Mouse (Mus musculus) MEL (cell line): ENCODE data around the gene Arsb. TPM values are rescaled to one million over a fixed set of nuclear protein-coding genes. Genes with fewer than 3 reads are reported as not detected.

Experiments used
- DNase-seq: peaks from one replicate; pipeline ENCODE4 v3.0.0; 2011; ENCODE audit warnings: low read depth, low spot score
- H3K27ac ChIP-seq: 2 replicates; pipeline ENCODE4 v1.5.1; 2012; ENCODE audit warnings: low read depth, mild to moderate bottlenecking, control low read depth, low read length, moderate library complexity; ENCODE audit not compliant: control insufficient read depth
- H3K27me3 ChIP-seq, 2 experiments: fragments of 150-350 bp in 1 of 2; sonication (generic) in 1 of 2; 2 replicates each; pipeline ENCODE4 v1.6.1; 2012; ENCODE audit warnings: low read length in 2 of 2, mild to moderate bottlenecking in 2 of 2, improper control_type of control experiment in 1 of 2, moderate library complexity in 1 of 2; ENCODE audit not compliant: insufficient read depth in 2 of 2, control insufficient read depth in 1 of 2
- H3K36me3 ChIP-seq, 2 experiments: 2 replicates each; pipeline ENCODE4 v1.6.1; 2012 to 2014; ENCODE audit warnings: low read length in 2 of 2, improper control_type of control experiment in 1 of 2, inconsistent platforms in 1 of 2, mild to moderate bottlenecking in 1 of 2; ENCODE audit not compliant: insufficient read depth in 2 of 2, control insufficient read depth in 1 of 2
- H3K4me1 ChIP-seq, 2 experiments: fragments of 150-350 bp in 1 of 2; sonication (generic) in 1 of 2; 2 replicates each; pipeline ENCODE4 v1.6.1; 2012; ENCODE audit warnings: low read length in 2 of 2, improper control_type of control experiment in 1 of 2, mild to moderate bottlenecking in 1 of 2; ENCODE audit not compliant: insufficient read depth in 2 of 2, control insufficient read depth in 1 of 2
- H3K4me3 ChIP-seq, 2 experiments: fragments of 150-350 bp in 1 of 2; sonication (generic) in 1 of 2; 2 replicates each; pipeline ENCODE4 v1.5.1; 2012; ENCODE audit warnings: low read depth in 2 of 2, low read length in 2 of 2, mild to moderate bottlenecking in 2 of 2, moderate library complexity in 2 of 2, control low read depth in 1 of 2, improper control_type of control experiment in 1 of 2; ENCODE audit not compliant: control insufficient read depth in 1 of 2, insufficient read depth in 1 of 2
- H3K79me2 ChIP-seq: 2 replicates; pipeline ENCODE4 v1.6.1; 2012; ENCODE audit warnings: mild to moderate bottlenecking, low read length, moderate library complexity; ENCODE audit not compliant: control insufficient read depth, poor library complexity, insufficient read depth
- H3K9ac ChIP-seq: 2 replicates; pipeline ENCODE4 v1.6.1; 2012; ENCODE audit warnings: low read depth, mild to moderate bottlenecking, control low read depth, low read length, moderate library complexity; ENCODE audit not compliant: control insufficient read depth, poor library complexity, severe bottlenecking
- H3K9me3 ChIP-seq: fragments of 150-350 bp; sonication (generic); replicated peaks from 2 replicates; pipeline ENCODE4 v1.6.1; 2012; ENCODE audit warnings: mild to moderate bottlenecking, low read length, improper control_type of control experiment, moderate library complexity; ENCODE audit not compliant: insufficient read depth
- CHD1 ChIP-seq: IDR thresholded peaks from 2 replicates; pipeline ENCODE4 v1.6.1; 2012; ENCODE audit warnings: low read depth, mild to moderate bottlenecking, inconsistent platforms, low read length, improper control_type of control experiment
- EP300 ChIP-seq, 2 experiments: IDR thresholded peaks; 2 replicates each; pipeline ENCODE4 v1.6.1; 2011; ENCODE audit warnings: improper control_type of control experiment in 2 of 2, low read length in 2 of 2, low read depth in 1 of 2, mild to moderate bottlenecking in 1 of 2
- ETS1 ChIP-seq: IDR thresholded peaks from 2 replicates; pipeline ENCODE4 v1.6.1; 2012; ENCODE audit warnings: low read depth, mild to moderate bottlenecking, inconsistent platforms, low read length, improper control_type of control experiment, moderate library complexity
- GABPA ChIP-seq: IDR thresholded peaks from 2 replicates; pipeline ENCODE4 v1.6.1; 2012; ENCODE audit warnings: low read depth, mild to moderate bottlenecking, inconsistent platforms, low read length, improper control_type of control experiment, moderate library complexity
- MAX ChIP-seq: IDR thresholded peaks from 2 replicates; pipeline ENCODE4 v1.6.1; 2011; ENCODE audit warnings: low read length, improper control_type of control experiment
- MAZ ChIP-seq: IDR thresholded peaks from 2 replicates; pipeline ENCODE4 v1.6.1; 2012; ENCODE audit warnings: low read depth, mild to moderate bottlenecking, inconsistent platforms, low read length, improper control_type of control experiment
- NELFE ChIP-seq: IDR thresholded peaks from 2 replicates; pipeline ENCODE4 v1.6.1; 2011; ENCODE audit warnings: low read depth, low read length, improper control_type of control experiment
- POLR2AphosphoS2 ChIP-seq: IDR thresholded peaks from 2 replicates; pipeline ENCODE4 v1.6.1; 2011; ENCODE audit warnings: low read length, improper control_type of control experiment
- POLR2AphosphoS5 ChIP-seq: IDR thresholded peaks from 2 replicates; pipeline ENCODE4 v1.6.1; 2012; ENCODE audit warnings: low read depth, borderline replicate concordance, mild to moderate bottlenecking, inconsistent platforms, low read length, moderate library complexity, mixed read lengths
- RAD21 ChIP-seq: IDR thresholded peaks from 2 replicates; pipeline ENCODE4 v1.6.1; 2011; ENCODE audit warnings: mild to moderate bottlenecking, low read depth, low read length, improper control_type of control experiment
- SIN3A ChIP-seq: IDR thresholded peaks from 2 replicates; pipeline ENCODE4 v1.6.1; 2012; ENCODE audit warnings: low read length, improper control_type of control experiment, inconsistent platforms
- TAL1 ChIP-seq: IDR thresholded peaks from 2 replicates; pipeline ENCODE4 v1.6.1; 2012; ENCODE audit warnings: mild to moderate bottlenecking, inconsistent platforms, low read length, moderate library complexity, mixed read lengths
- TCF12 ChIP-seq: IDR thresholded peaks from 2 replicates; pipeline ENCODE4 v1.6.1; 2014; ENCODE audit warnings: low read depth, mild to moderate bottlenecking, inconsistent platforms, low read length, improper control_type of control experiment, moderate library complexity
- UBTF ChIP-seq: IDR thresholded peaks from 2 replicates; pipeline ENCODE4 v1.6.1; 2012; ENCODE audit warnings: low read depth, mild to moderate bottlenecking, inconsistent platforms, low read length, improper control_type of control experiment, moderate library complexity, borderline replicate concordance; ENCODE audit not compliant: insufficient read depth
- USF1 ChIP-seq: IDR thresholded peaks from 2 replicates; pipeline ENCODE4 v1.6.1; 2014; ENCODE audit warnings: low read depth, mild to moderate bottlenecking, inconsistent platforms, low read length, improper control_type of control experiment, moderate library complexity
- ZKSCAN1 ChIP-seq: IDR thresholded peaks from 2 replicates; pipeline ENCODE4 v1.6.1; 2012; ENCODE audit warnings: low read depth, mild to moderate bottlenecking, inconsistent platforms, low read length, improper control_type of control experiment, moderate library complexity
- ZMIZ1 ChIP-seq: IDR thresholded peaks from 2 replicates; pipeline ENCODE4 v1.6.1; 2012; ENCODE audit warnings: low read depth, mild to moderate bottlenecking, inconsistent platforms, low read length, improper control_type of control experiment, moderate library complexity
- polyA plus RNA-seq, 2 experiments: library from polyadenylated mRNA; stranded (reverse) in 1 of 2; unstranded in 1 of 2; fragments of >175 nt in 1 of 2; fragments of >200 nt in 1 of 2; gene quantifications; 2 replicates each; pipeline versions ENCODE4 v1.2.1 to v1.2.4; 2012; ENCODE audit warnings: low replicate concordance in 2 of 2, low read depth in 1 of 2; ENCODE audit not compliant: insufficient read length in 2 of 2, insufficient read depth in 1 of 2, missing spikeins in 1 of 2
- total RNA-seq: library from RNA; depleted of rRNA; stranded (reverse); fragments of 300-350 nt; gene quantifications from 2 replicates; pipeline ENCODE4 v1.2.3, GENCODE M21; 2012

Gene Arsb
- total and polyA plus RNA-seq, 3 experiments: 0.04 to 0.07 TPM; not detected in 1

- no peak overlapping the region for H3K4me3 ChIP-seq
- H3K4me1 ChIP-seq: no peaks in the 10 kb centered on the region
- DNase-seq: no peak
- H3K9me3 ChIP-seq: no peaks in the 10 kb centered on the region
- no peak overlapping the region for H3K27ac ChIP-seq
- no peaks in the 10 kb centered on the region for H3K36me3 ChIP-seq
- H3K79me2 ChIP-seq: no peaks in the 10 kb centered on the region
- H3K27me3 ChIP-seq: no peaks in the 10 kb centered on the region
- no peak overlapping the region for H3K9ac ChIP-seq
- TF ChIP-seq POLR2AphosphoS5 (no peak), GABPA (no peak), USF1 (no peak), EP300 (IDR thresholded peaks at IDR 0.05; ENCODE audit: low read depth in 1 of 2, low read length in 2 of 2) (no peak), TCF12 (no peak), UBTF (no peak), MAZ (no peak), POLR2AphosphoS2 (no peak), RAD21 (no peak), SIN3A (no peak), TAL1 (no peak), ZMIZ1 (no peak), ETS1 (no peak), MAX (no peak), ZKSCAN1 (no peak), CHD1 (no peak)
Measured at GRCm38 (mm10) chr13:93920080-93920785, 148.8 kb downstream of the Arsb start.

GRCm38 (mm10) chr13:93920786-93921300, 149.4 kb downstream of the Arsb start:
- Histone ChIP-seq H3K4me3 (no peak overlapping the region), H3K79me2 (no peaks in the 10 kb centered on the region), H3K4me1 (no peaks in the 10 kb centered on the region), H3K9ac (no peak overlapping the region), H3K36me3 (no peaks in the 10 kb centered on the region), H3K9me3 (no peaks in the 10 kb centered on the region), H3K27me3 (no peaks in the 10 kb centered on the region), H3K27ac (no peak overlapping the region)
- TF ChIP-seq NELFE: no peak
- no peak for DNase-seq
